Mouse (Mus musculus) forebrain, postnatal 0 days (tissue): ENCODE measurements around the gene Gipc2. TPM values are rescaled to one million over a fixed set of nuclear protein-coding genes. Genes with fewer than 3 reads are reported as not detected.

ENCODE experiments used
- ATAC-seq: fragments of 200-750 bp; cut with Nextera tagmentation; 2 replicates; pipeline ENCODE4 v1.8.0; 2017; ENCODE audit warnings: mild to moderate bottlenecking, moderate library complexity
- DNase-seq: peaks from one replicate; pipeline ENCODE4 v3.0.0-alpha.2; 2015
- H3K27ac ChIP-seq: fragments of 300-500 bp; sonication (generic); 2 replicates; pipeline ENCODE4 v1.5.1; 2014; ENCODE audit warnings: low read depth, mild to moderate bottlenecking, antibody characterized with exemption, low read length, moderate library complexity, mixed read lengths
- H3K27me3 ChIP-seq: fragments of 300-500 bp; sonication (generic); 2 replicates; pipeline ENCODE4 v1.6.1; 2014; ENCODE audit warnings: mild to moderate bottlenecking, low read length, mixed read lengths; ENCODE audit not compliant: insufficient read depth
- H3K36me3 ChIP-seq: fragments of 300-500 bp; sonication (generic); 2 replicates; pipeline ENCODE4 v1.6.1; 2014; ENCODE audit warnings: mild to moderate bottlenecking, moderate library complexity; ENCODE audit not compliant: insufficient read depth
- H3K4me1 ChIP-seq: fragments of 300-500 bp; sonication (generic); 2 replicates; pipeline ENCODE4 v1.6.1; 2014; ENCODE audit warnings: antibody characterized with exemption; ENCODE audit not compliant: insufficient read depth
- H3K4me2 ChIP-seq: fragments of 300-500 bp; sonication (generic); 2 replicates; pipeline ENCODE4 v1.6.1; 2014; ENCODE audit warnings: low read depth, mild to moderate bottlenecking, moderate library complexity
- H3K4me3 ChIP-seq: fragments of 300-500 bp; sonication (generic); 2 replicates; pipeline ENCODE4 v1.5.1; 2014; ENCODE audit warnings: low read depth, low read length, mixed read lengths
- H3K9ac ChIP-seq: fragments of 300-500 bp; sonication (generic); 2 replicates; pipeline ENCODE4 v1.6.1; 2014; ENCODE audit warnings: mild to moderate bottlenecking
- H3K9me3 ChIP-seq: fragments of 300-500 bp; sonication (generic); 2 replicates; pipeline ENCODE4 v1.6.1; 2016; ENCODE audit warnings: low read length
- CTCF ChIP-seq: sonication (generic); IDR thresholded peaks from 2 replicates; pipeline ENCODE4 v1.5.1; 2016; ENCODE audit warnings: antibody characterized with exemption, control low read depth, low read depth
- WGBS: fragments of 180-500 bp; shearing (Covaris S2); extraction: QIAGEN DNeasy Blood & Tissue Kit; methylation state at CpG from one replicate; pipeline ENCODE4 v1.1.7; 2014; 5-methylcytosine and 5-hydroxymethylcytosine counted together
- polyA plus RNA-seq: library from polyadenylated mRNA; unstranded; fragments of >200 nt; fragmentation: Nextera tagmentation; extraction: Ambion mirVana; gene quantifications from 2 replicates; pipeline ENCODE4 v1.2.1, GENCODE M21; 2015
- total RNA-seq: library from RNA; depleted of rRNA; stranded (reverse); fragments of >200 nt; gene quantifications from 2 replicates; pipeline ENCODE4 v1.2.3, GENCODE M21; 2014

The Gipc2 gene
- total and polyA plus RNA-seq, 2 experiments from 2014 or later: 6.3 to 13.9 TPM

DNA sequence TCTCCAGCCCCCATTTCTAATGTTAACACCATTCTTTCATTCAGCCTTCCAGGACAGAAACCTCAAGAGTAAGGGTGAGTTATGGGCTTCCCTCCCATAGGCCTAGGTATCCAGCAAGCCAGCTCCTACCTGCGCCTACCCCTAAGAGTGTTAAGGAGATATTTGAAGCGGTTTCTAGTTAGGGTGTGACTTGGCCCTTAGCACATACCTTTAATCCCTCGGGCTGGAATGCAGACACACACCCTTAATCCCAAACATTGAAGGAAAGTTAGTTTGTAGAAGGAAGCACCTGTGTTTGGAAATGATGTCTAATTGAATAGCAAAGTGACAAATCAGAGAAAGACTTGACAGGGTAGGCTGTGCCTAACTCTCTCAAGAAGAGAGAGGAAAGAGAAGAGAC, 49.9 kb downstream of the Gipc2 start:
- ATAC-seq: no peak
- WGBS: 91% methylated on average over 3 of the region's 3 CpGs
- Histone ChIP-seq H3K9me3 (no peaks in the 10 kb centered on the region), H3K27ac (no peak overlapping the region), H3K4me1 (0 out of 2 replicates have a peak, but pooled peaks cover 3% of the 10 kb centered on the region), H3K27me3 (no peaks in the 10 kb centered on the region), H3K4me3 (no peak overlapping the region), H3K4me2 (no peak overlapping the region), H3K9ac (no peak overlapping the region), H3K36me3 (no peaks in the 10 kb centered on the region)
- TF ChIP-seq CTCF: no peak
- no peak for DNase-seq

DNA sequence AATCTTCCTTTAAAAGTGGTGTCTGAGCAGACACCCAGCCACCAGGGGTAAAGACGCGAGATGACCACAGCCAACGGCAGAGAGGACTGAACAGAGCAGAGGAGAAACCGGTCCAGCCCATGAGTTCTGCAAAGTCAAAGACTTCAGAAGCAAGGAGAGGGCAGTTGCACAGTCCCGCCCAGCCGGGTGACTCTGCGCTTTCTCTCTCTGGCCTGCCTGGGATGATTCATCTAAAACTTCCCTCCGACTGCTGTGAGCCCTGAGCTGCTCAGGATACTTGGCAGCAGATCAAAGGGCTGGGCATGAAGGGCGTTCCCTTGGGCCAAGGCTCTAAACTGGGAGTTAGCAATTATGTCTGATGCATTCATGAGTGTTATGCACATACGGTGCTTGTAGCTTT, 51.2 kb downstream of the Gipc2 start:
- Histone ChIP-seq H3K9me3 (no peaks in the 10 kb centered on the region), H3K9ac (no peak overlapping the region), H3K4me2 (no peak overlapping the region), H3K4me1 (0 out of 2 replicates have a peak, but pooled peaks cover 4% of the 10 kb centered on the region), H3K27me3 (no peaks in the 10 kb centered on the region), H3K4me3 (no peak overlapping the region), H3K36me3 (no peaks in the 10 kb centered on the region), H3K27ac (no peak overlapping the region)
- DNase-seq (no peak), ATAC-seq (peak; percentile 14; the same call in 1 of the 2 replicates)
- 39% methylated on average over 10 of the region's 10 CpGs for WGBS
- TF ChIP-seq CTCF: no peak

DNA sequence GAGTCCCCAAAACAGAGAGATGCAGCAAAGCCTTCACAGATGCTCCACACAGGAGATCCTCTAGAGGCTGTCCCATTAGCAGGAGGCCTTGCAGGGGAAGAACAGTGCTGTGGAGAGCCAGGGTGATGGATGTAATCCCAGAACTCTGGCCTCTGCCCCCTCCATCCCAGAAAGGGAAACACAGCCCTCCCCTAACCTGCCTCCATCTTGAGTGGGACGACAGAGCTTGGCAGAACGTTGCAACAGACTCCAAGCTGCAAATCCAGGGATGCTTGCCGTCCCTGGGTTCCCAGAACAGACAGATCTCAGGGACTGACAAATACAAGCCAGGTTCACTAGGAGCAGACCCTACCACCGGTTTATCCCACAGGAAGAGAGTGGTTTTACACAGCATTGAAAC, 51.8 kb downstream of the Gipc2 start:
- no peaks in the 10 kb centered on the region for H3K36me3 ChIP-seq
- no peak for ATAC-seq
- H3K27ac ChIP-seq: no peak overlapping the region
- WGBS: 52% methylated on average over 4 of the region's 4 CpGs
- H3K27me3 ChIP-seq: no peaks in the 10 kb centered on the region
- no peak overlapping the region for H3K4me3 ChIP-seq
- H3K9me3 ChIP-seq: no peaks in the 10 kb centered on the region
- 0 out of 2 replicates have a peak, but pooled peaks cover 4% of the 10 kb centered on the region for H3K4me1 ChIP-seq
- no peak for DNase-seq
- no peak for TF ChIP-seq CTCF
- no peak overlapping the region for H3K9ac ChIP-seq
- H3K4me2 ChIP-seq: no peak overlapping the region

DNA sequence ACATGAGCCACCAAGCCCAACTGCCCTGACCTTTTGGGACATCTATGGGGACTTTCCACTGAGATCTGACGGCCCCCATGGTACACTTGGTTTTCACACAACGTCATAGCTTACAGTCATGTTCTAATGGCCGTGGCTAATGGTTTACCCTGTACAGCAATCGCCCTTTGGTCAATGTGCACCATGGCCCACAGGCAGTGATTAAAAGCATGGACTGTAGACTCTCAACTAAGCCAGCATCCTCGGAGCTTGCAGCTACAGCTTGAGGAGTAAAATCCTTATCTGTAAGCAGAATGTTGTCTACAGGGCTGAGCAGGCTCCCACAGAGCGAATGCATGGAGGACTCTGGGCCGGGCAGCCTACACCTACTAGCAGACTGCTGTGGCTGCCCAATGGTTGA, 52.5 kb downstream of the Gipc2 start:
- H3K36me3 ChIP-seq: no peaks in the 10 kb centered on the region
- H3K4me3 ChIP-seq: no peak overlapping the region
- H3K9ac ChIP-seq: no peak overlapping the region
- WGBS: 87% methylated on average over 7 of the region's 7 CpGs
- 0 out of 2 replicates have a peak, but pooled peaks cover 4% of the 10 kb centered on the region for H3K4me1 ChIP-seq
- H3K9me3 ChIP-seq: no peaks in the 10 kb centered on the region
- no peaks in the 10 kb centered on the region for H3K27me3 ChIP-seq
- ATAC-seq (no peak), DNase-seq (no peak)
- TF ChIP-seq CTCF: no peak
- no peak overlapping the region for H3K4me2 ChIP-seq
- H3K27ac ChIP-seq: no peak overlapping the region

DNA sequence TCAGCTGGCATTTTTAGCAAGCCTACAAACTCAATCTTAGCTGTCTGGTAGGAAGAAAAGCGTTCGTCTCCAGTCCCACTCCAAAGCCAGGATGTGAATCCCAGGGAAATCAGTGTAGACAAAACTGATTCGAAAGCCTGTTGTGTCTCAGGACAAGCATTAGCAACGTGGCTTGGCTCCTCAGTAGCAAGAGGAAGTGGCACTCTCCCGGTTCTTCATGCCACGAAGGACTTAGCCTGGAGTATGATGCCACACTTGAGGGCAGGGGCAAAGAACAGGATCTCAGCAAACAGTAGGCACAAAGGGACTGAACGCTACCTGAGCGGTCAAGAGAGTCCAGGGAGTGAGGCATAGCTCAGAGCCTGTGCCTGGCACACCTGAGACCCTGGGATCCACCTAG, 53.4 kb downstream of the Gipc2 start:
- no peak for ATAC-seq
- no peaks in the 10 kb centered on the region for H3K36me3 ChIP-seq
- H3K4me1 ChIP-seq: 0 out of 2 replicates have a peak, but pooled peaks cover 4% of the 10 kb centered on the region
- no peaks in the 10 kb centered on the region for H3K9me3 ChIP-seq
- DNase-seq: no peak
- H3K4me3 ChIP-seq: no peak overlapping the region
- no peak for TF ChIP-seq CTCF
- H3K27ac ChIP-seq: no peak overlapping the region
- 88% methylated on average over 8 of the region's 8 CpGs for WGBS
- H3K4me2 ChIP-seq: no peak overlapping the region
- no peaks in the 10 kb centered on the region for H3K27me3 ChIP-seq
- H3K9ac ChIP-seq: no peak overlapping the region

DNA sequence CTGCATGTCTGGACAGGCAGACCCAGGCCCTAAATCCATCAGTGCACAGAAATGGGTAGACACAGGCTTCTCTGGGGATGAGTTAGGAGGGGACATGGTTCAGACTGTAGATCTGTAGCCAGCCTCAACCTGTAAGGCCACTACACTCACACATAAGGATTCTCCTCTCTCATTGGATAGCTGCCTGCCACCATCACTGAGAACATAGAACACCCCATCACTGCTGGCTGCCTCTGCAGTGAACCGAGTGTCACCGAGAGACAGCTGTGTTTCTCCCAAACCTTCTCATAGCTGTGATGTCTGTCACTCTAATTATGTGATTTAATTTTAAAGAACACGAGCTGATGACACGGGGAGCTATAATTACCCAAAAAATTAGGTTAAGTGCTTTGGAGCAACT, 54.5 kb downstream of the Gipc2 start:
- no peak overlapping the region for H3K4me3 ChIP-seq
- H3K9ac ChIP-seq: no peak overlapping the region
- peaks cover 4% of the 10 kb centered on the region; the same call in 1 of the 2 replicates for H3K4me1 ChIP-seq
- DNase-seq: peak; percentile 17
- H3K9me3 ChIP-seq: no peaks in the 10 kb centered on the region
- H3K27ac ChIP-seq: no peak overlapping the region
- no peak for ATAC-seq
- H3K36me3 ChIP-seq: no peaks in the 10 kb centered on the region
- WGBS: 52% methylated on average over 4 of the region's 4 CpGs
- H3K4me2 ChIP-seq: peak overlapping the region; percentile 20; the same call in 1 of the 2 replicates
- no peak for TF ChIP-seq CTCF
- H3K27me3 ChIP-seq: no peaks in the 10 kb centered on the region

DNA sequence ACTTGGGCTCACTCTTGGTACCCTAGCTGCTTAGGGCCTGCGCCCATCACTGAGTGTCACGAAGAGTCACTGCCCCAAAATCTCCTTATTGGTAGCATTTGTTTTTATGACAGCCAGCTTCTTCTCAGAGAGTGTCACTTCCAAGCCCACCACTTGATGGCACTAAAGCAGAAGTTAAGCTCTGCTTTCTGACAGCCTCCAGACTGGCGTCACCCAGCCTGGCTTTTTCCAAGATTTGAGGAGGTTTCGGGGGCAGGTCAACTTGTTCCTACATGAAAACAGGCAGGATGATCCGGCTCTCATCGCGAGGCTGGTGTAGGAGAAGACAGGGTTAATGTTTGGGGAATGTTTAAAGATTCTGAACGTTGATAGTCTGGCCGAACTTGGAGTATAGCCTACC, 54.9 kb downstream of the Gipc2 start:
- Histone ChIP-seq H3K4me3 (no peak overlapping the region), H3K27ac (no peak overlapping the region), H3K9me3 (no peaks in the 10 kb centered on the region), H3K36me3 (no peaks in the 10 kb centered on the region), H3K9ac (no peak overlapping the region), H3K4me1 (peaks cover 4% of the 10 kb centered on the region; the same call in 1 of the 2 replicates), H3K4me2 (peak overlapping the region; percentile 20; the same call in 1 of the 2 replicates), H3K27me3 (no peaks in the 10 kb centered on the region)
- DNase-seq: peak; percentile 87
- WGBS: 17% methylated on average over 9 of the region's 9 CpGs
- ATAC-seq: peak; percentile 63
- peak; percentile 89 for TF ChIP-seq CTCF
